Mouse (Mus musculus): ENCODE measurements around the gene Cts6.
"Not testable (repeated sequence)": the region's sequence is repeated elsewhere in the genome, so short reads cannot be mapped to it uniquely, and the experiment has no call there.

Cts6 gene

DNA sequence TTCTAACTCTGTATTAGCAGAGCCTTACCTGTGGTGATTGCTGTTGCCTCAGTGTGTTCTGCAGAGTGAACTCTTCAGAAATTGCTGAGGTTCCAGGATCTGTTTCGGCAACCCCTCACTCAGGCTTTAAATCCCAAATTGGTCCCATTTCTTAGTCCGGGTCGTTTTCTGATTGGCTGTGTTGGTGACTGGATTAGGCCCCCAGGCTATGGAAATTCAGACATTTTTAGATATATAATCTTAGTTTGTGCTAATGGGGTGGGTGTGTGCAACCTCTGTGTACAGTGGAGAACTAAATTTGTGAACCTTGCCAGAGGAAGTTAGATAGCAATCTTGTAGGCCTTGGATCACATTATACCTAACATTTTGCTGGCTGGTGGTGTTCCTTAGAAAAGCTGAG lies at the start of gene Cts6:
Gene Cts6, minus strand, starts transcription at position 101 of the 400 bp plus-strand sequence.
- DNase-seq (ENCODE audit: inconsistent ontology term): no peak

- peak; percentile 29 for DNase-seq (ENCODE audit: inconsistent ontology term)
Measured at GRCm38 (mm10) chr13:61241076-61241947, 38.1 kb upstream of the Cts6 start.

- DNase-seq (ENCODE audit: inconsistent ontology term): not testable (repeated sequence)
Measured at GRCm38 (mm10) chr13:61185151-61185933, 17.9 kb downstream of the Cts6 start.

DNA sequence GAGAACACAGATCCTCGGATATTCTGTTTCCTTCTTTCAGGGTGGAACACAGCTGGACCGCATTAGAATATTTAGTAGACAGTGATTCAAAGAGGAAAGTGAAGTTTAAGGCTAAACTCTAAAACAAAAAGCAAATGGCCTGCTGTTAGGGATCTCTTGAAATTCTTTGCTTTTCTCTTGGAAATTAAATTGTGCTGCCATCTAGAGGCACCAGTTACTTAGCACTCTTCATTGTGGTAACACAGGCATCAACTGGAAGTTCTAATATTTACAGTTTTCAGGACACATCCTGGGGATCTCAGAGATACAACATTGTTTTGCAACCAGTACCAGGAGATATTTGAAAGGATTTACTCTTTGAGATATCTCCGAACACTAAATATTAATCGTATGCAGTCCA lies 38.6 kb downstream of the Cts6 start:
- DNase-seq (ENCODE audit: inconsistent ontology term): no peak

DNA sequence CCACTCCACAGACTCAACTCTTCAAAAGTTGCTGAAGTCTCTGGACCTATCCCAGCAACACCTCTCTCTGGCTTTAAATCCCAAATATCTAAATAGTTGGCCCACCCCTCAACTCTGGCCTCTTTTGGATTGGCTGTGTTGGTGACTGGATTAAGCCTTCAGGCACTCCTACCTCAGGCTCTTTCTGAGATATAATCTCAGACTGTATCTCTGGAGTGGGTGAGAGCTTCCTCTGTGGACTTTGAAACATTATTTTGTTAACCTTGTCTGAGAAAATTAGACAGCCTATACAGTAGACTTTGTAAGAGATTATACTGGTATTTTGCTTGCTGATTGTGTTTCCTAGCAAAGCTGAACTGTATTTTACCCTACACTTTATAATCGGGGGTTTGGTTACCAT lies 39.1 kb downstream of the Cts6 start, which contains the start of gene Ctsr:
Gene Ctsr, minus strand, starts transcription at position 101 of the 400 bp plus-strand sequence.
- DNase-seq (ENCODE audit: inconsistent ontology term): no peak

All from Muller cell, postnatal 12 days (primary cell).